Mouse (Mus musculus): Measurements from ENCODE around the gene Hist1h2ab. TPM values are rescaled to one million over a fixed set of nuclear protein-coding genes. Genes with fewer than 3 reads are reported as not detected.
"Not testable (repeated sequence)": the region's sequence is repeated elsewhere in the genome, so short reads cannot be mapped to it uniquely, and the experiment has no call there.

Hist1h2ab gene
- total RNA-seq (2021): 100 to 1,000 TPM; 424 to 425 TPM

GRCm38 (mm10) chr13:23750839-23751477 lies at the start of gene Hist1h2ab:
Gene Hist1h2ab (plus strand): TSS chr13:23751126.
- DNase-seq: peak; percentile 43

GRCm38 (mm10) chr13:23702220-23702619 lies 48.7 kb upstream of the Hist1h2ab start:
- DNase-seq: no peak

DNA sequence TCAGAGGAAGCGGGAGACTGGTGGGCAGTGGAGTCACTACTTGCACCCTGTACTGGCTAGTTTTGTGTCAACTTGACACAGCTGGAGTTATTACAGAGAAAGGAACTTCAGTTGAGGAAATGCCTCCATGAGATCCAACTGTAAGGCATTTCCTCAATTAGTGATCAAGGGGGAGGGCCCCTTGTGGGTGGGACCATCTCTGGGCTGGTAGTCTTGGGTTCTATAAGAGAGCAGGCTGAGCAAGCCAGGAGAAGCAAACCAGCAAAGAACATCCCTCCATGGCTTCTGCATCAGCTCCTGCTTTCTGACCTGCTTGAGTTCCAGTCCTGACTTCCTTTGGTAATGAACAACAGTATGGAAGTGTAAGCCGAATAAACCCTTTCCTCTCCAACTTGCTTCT lies 48.1 kb upstream of the Hist1h2ab start:
- not testable (repeated sequence) for DNase-seq

DNA sequence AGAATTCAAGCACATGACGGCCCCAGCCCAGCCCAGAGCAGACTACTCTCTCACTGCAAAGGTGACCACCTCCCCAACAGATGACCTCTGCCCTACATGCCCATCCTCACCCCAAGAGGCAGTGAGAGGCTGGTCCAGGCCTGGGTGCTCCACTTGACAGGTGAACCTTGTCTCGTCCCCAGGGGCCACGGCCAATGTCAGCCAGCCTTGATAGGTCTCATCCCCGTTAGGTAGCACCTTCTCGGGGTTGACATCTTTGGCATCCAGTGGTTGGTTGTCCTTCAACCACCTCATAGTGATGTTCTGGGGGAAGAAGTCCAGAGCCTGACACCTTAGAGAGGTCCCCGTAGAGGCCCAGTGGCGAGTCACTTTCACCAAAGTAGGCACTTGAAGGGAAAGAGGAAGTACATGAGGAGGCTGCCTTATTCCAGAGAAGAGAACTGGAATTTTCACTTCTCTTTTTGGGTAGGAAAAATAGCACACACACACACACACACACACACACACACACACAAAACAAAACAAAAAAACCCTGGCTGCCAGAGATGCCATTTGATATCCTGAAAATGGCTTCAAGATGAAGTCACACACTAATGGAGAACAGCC lies 45.1 kb upstream of the Hist1h2ab start:
- no peak for DNase-seq

DNA sequence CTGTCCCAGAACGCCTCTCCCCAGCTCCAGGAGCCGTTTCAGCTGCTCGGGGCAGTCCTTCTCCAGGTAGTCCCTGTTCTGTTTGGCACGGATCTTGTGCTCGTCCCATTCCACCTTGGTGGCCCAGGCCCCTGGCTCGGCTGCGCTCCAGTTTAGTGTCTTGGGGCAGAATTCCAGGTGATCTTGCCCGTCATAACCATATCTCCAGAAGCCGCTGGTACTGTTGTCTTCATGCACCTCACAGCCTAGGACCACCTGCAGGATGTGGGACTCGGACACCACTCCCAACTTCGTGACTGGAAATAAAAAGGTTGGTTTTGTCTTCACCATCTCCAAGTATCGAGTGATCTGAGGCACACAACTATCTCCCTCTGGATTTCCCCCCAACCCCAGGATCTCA lies 44.2 kb upstream of the Hist1h2ab start:
- DNase-seq: no peak

DNA sequence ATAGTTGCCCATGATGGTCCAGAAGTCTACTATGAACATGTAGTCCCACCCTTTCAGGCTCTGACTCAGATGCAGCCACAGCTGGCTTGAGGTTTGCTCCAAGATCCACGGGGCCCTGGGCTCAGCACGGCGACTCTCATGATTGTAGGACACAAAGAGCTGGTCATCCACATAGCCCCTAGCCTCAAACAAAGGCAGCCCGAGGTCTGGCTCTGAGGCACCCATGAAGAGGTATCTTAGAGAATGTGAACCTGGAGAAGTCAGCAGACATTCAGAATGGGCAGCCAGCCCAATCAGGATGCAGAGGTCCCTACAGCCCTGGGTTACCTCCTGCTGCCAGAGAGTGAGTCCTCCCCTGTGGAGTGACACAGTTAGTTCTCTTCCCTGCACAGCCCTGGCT lies 42.9 kb upstream of the Hist1h2ab start:
- no peak for DNase-seq

GRCm38 (mm10) chr13:23708654-23709053 lies 42.3 kb upstream of the Hist1h2ab start:
- DNase-seq: no peak

DNA sequence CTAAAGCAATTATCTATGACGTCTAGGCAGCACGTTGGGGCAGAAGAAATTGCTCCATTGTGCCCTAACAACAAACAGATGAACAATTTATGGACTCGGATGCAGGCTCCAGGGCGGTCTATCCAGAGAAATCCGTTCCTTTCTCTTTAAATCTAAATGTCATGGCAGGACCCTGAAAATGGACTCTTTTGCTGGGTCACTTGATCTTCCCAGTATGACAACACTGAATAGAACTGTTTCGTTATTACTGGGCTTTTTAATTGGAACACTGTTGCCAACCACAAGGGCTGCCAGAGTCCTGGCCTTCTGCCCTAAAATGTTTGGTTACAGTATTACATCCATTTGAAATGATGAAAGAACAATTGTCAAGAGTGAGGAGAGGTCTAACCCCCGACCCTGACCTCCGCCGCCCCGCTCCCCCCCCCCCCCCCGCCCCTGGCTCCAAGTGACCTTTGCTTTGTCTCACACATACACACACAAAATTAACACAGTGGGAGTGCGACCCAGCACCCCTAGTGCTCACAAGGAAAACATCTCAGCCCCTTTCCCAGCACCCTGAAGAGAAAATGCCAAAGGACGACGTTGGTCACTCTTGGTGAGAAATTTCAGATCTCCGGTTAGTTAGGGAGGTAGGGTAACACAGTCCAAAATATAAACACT lies 41.1 kb upstream of the Hist1h2ab start:
- no peak for DNase-seq

DNA sequence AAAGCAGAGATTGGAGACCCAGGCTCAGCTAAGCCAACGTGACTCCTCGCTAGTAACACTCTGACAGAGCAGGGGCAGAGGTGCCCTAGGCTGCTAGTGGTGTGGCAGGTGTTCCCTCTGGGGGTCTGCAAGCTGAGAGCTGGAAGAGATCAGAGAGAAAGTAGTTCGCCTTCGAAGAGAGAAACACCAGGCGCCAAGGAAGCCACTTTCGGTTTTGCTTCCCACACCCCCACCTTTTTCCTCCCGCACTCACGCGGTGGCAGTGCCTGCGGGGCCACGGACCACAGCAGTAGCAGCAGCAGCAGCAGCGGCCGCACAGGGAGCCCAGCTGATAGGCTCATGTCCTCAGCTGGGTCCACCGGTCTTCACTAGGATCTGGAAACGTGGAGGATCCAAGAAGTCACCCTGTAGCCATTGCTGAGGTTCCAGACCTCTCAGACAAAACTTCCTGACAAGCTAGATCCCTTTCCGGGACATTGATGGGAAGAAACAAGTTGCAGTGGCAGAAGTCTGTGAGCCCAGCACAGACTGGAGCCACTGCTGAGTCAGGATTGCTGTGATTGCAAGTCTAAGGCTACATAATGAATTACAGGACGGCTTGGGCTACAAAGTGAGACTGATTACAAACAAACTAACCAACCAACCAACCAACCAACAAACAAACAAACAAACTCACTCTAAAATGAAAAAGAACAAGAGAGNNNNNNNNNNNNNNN lies 40.4 kb upstream of the Hist1h2ab start, which contains the start of gene Hfe:
Gene Hfe (minus strand): TSS at position 481 of the 716 bp plus-strand sequence.
- peak; percentile 59 for DNase-seq

DNA sequence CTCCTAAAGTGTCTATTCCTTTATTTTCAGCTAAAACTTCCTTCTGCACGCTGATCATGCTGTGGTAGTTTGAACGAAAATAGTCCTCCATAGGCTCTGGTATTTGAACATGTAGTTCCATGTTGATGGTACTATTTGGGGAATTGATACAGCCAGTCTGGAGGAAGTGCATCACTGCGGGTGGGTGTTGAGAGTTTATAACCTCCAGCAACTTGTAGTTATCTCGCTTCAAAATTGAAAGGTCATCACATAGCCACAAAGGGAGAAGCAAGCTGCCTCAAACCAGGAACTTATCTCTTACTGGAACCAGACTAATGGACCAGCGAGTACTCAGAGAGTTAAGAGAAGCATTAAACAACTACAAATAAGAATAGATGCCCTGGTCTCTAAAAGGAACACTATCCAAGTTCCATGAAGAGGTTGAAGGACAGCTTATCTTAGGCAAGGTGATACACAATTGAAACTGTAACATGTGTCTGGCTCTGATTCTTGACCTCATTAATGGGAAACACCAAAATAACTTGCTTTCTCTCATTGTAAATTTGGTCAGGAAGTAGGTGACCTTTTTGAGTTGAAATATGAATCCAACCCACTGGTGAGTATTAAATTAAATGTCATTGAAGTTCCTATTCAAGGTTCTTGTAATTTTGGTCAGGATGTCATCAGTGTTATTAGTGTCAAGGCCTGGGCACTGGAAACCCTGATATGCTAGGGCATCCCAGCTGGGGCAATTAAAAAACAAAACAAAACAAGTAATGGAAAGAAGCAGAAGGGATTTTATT lies 34.5 kb upstream of the Hist1h2ab start:
- DNase-seq: no peak

DNA sequence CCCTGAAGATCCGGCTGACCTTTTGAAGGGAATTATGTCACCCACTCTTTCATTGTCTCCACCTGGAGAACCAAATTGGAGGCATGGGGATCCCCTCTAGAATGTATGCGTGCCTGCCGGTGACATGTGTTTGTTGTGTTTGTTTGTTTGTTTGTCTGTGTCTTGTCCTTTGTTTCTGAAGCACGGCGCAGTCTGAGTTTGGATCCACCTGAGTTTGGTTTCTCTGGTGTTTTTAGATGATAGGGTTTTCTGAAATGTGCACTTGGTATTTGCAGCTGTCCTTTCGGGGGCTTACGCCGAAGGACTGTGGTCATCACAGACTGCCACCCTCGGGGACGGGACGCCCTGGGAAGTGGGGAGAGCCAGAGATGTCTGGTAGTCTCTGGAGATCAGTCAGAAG lies 33.8 kb upstream of the Hist1h2ab start:
- no peak for DNase-seq

- not testable (repeated sequence) for DNase-seq
Measured at GRCm38 (mm10) chr13:23717593-23718245, 33.2 kb upstream of the Hist1h2ab start.

GRCm38 (mm10) chr13:23724239-23724638 lies 26.7 kb upstream of the Hist1h2ab start:
- DNase-seq: peak; percentile 2

GRCm38 (mm10) chr13:23725213-23725612 lies 25.7 kb upstream of the Hist1h2ab start:
- peak; percentile 2 for DNase-seq

- DNase-seq: peak; percentile 4
Measured at GRCm38 (mm10) chr13:23728472-23729191, 22.3 kb upstream of the Hist1h2ab start.

- DNase-seq: no peak
Measured at GRCm38 (mm10) chr13:23729192-23729525, 21.8 kb upstream of the Hist1h2ab start.

GRCm38 (mm10) chr13:23729706-23730105 lies 21.2 kb upstream of the Hist1h2ab start:
- peak; percentile 1 for DNase-seq

- DNase-seq: peak; percentile 25
Measured at GRCm38 (mm10) chr13:23730479-23730878, 20.4 kb upstream of the Hist1h2ab start.

DNA sequence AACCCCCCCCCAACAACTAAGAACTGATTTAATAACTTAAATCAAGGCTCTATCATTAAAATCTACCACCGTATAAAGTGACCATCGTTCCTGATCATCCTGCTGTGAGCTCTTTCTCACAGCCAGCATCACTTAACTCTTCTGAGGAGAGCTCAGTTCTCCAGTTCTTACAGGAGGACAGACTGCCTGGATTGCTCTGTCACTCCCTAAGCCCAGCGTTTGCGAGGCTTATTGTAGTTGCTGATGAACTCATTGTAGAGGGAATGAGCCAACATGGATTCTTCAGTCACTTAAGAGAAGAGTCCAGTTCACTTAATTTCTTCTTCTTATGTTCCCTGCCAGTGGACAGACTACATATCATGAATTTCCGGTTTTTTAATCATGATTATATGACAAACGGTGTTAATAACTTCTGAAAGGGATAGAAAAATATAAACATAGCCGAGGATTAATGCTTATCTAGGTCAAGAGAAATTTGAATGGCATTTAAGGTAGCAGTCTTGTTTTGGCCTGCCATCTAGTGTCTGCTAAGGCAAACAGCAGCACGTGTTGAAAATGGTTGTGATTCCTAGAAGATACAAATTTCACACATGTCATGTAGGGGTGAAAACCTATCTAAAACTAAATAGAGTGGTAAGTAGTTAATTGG lies 18.6 kb upstream of the Hist1h2ab start:
- peak; percentile 42 for DNase-seq

DNA sequence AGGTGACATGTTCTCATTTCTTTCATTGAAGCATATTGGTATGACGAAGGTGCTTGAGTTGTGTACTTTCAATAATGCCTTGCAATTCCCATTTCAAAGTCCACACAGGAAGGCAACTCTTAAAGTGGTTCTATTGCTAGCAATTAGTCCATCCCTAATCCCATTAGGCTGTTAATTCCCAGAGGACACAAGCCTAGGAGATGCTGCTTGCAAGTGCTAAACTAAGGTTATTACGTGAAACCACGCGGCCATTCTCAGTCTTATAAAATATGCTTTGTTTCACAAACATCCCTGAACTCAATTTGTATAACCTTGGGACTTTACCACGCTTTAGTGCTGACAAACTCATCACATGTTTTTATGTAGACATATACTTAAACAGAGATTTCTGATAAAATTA lies 13.8 kb upstream of the Hist1h2ab start:
- no peak for DNase-seq

- DNase-seq: no peak
Measured at GRCm38 (mm10) chr13:23738041-23738440, 12.9 kb upstream of the Hist1h2ab start.
